Mouse (Mus musculus) thymus, adult 18-20 months (tissue): ENCODE data around the gene Acin1.

Experiments used
- DNase-seq, 2 experiments: peaks; one replicate each; pipeline ENCODE4 v3.0.0; 2022; ENCODE audit warnings: mixed read lengths in 2 of 2

Acin1 gene

DNA sequence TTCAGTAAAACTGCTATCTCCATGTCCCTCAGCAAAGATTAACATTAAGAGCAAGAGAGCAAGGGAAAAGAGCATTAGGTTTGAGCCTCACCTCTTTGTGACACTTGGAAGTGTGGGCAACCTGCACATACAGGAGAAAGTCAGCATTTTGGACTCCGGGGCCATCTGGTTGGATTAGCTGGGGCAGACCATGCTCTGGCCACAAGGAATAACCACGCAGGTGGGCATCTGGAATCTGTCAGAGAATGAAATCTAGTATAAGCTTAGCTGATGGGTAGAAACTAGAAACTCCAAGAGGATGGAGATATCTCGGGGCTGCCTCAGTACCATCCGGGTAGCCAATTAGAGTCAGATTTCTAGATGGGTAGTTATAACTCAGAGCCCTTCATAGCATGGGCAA lies 10.0 kb upstream of the Acin1 start:
- DNase-seq = no peak

DNA sequence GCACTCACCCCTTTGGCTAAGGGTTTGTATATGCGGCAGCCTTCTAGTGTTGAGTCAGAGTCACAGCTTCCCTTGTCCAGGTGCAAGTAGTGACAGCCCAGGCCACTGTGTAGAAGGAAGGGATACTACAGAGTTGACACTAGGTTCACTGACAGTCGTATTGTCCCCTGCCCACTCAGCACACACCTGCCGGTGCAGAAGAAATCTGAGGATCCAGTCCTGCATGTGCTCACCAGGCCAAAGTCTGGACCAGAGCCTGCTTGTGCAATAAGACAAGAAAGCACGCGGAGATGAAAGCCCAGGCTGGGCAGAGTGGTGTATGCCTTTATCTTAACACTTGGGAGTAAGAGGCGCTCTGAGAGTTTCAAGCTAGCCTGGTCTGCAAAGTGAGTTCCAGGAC lies 8.3 kb upstream of the Acin1 start:
- DNase-seq = no peak

DNA sequence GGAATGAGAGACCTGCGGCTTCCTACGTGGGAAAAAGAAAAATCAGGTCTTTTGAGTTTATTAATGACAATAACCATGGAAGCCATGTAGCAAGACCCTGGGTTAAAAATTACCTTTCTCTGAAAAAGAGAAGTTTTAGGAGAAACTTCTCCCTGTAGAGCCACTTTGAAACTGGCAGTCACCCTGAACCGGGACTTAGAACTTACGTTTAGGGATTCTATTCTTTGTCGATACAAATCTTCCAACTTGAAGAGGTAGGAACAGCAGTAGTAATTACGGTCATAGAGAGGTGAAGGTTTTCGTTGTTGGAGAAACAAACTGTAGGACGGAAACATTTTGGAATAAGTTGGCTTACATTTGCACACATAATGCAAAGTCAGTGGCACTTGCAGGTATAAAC lies 520 bp upstream of the Acin1 start:
- no peak for DNase-seq

DNA sequence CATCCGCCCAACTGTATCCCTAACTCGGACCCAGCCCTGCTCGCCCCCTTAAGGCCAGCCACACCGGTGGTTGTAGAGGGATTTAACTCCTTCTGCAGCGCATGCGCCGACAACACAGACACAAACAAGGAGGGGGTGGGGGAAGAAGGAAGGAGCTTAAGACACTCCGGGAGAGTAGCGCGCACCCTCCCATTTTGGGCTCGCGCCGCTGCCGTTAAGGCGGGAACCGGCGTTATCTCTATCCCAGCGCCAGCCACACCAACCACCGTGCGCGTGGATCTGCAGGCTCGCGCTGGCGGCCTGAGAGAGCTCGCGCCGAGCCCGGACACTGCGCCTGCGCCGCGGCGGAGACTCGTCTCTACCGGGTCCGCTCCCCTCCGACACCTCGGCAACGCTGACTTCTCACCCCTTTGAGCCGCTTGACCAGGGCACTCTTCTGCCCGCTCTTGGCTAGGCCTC lies 639 bp downstream of the Acin1 start, which contains the start of gene 1700123O20Rik:
Gene 1700123O20Rik (plus strand): TSS at position 154 of the 459 bp plus-strand sequence.
- peak; percentile 70 to 83 for DNase-seq

DNA sequence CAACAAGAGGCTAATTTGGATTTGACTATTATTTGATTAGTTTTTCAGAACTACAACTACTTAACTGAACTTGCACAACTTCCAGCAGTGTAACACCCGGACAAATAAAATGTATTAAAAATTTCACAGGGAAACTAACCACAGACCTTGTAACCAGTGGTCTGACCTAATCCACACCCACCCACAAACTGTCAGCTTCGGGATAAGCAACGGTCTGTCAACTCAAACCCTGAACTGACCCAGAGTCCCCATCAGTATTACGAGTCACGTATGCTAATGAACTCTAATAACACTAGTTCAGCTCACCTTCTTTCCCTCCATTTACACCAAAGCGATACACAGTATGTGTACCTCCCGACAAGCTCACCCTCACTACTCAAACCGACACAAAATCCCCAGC lies 1.3 kb downstream of the Acin1 start:
- no peak for DNase-seq

DNA sequence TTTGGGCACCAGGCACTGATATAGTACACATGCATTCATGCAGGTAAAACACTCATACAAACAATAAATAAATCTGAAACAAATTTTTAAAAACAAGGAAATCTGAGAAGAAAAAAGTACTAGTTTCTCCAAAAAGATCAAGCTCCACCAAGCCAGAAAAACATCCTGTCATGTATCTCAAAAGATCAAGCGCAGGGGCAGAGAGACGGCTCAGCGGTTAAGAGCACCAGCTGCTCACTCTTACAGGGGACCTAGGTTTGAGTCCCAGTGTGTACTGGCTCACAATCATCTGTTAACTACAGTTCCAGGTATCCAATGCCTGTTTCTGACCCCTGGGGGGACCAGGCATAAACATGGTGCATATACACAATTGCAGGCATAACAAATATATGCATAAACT lies 4.3 kb downstream of the Acin1 start:
- DNase-seq = no peak

DNA sequence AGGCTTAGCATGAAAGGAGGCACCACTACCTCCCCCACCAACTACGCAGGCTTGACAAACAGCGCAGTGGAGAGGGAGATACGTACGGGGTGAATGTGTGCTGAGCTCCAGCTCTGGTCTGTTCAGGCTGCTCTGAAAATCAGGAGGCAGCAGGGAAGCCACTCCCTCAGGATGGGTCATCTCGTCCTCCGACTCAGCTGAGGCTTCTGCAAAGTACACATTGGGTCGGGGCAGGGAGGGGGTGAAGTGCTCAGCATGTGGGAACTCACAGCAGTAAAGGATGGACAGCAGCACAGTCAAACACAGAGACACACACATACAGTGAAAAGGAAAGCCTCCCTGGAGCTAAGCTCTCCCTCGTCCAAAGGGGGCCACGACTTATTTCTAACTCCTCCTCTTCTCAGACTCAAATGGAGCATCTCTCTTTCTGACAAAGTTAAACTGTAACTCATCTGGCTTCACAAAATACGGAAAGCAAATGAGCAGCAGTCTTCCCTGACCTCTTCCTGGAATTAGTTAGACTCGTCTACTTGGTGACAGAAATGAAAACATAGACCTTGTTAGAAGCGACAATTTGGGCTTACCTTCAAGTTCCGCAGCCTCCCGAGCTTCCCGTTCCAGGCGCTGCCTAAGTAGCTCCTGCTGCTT lies 8.0 kb downstream of the Acin1 start:
- DNase-seq = no peak

DNA sequence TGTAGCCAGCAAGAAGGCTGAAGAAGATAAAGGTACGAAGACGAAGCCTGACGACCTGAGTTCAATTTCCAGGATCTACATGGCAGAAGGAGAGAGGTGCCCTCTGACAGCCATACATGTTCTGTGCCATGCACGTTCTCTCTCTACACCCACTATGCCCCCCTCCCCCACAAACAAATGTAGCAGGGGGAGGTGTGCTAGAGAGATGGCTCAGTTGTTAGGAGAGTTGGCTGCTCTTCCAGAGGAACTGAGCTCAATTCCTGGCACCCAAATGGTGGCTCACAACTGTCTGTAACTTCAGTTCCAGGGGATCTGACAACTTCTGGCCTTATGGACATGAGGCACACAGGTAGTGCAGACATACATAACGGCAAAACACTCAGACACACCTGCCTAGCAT lies 10.4 kb downstream of the Acin1 start:
- no peak for DNase-seq

DNA sequence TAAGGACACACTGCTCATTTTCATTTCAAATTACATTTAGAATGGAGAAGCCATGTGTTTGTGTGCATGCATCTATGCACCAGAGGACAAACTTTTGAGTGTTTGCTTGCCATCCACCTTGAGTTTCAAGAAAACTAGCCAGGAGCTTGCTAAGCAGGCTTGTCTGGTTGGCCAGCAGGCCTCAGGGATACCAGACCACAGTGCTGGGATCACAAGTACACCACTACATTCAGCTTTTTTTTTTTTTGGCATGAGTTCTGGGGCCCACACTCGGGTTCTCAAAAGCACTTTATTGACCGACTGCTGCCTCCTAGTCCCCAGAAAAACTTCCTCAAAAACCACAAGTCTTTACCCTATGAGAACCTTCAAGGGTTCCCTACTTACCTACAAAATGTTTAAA lies 12.4 kb downstream of the Acin1 start:
- no peak for DNase-seq

DNA sequence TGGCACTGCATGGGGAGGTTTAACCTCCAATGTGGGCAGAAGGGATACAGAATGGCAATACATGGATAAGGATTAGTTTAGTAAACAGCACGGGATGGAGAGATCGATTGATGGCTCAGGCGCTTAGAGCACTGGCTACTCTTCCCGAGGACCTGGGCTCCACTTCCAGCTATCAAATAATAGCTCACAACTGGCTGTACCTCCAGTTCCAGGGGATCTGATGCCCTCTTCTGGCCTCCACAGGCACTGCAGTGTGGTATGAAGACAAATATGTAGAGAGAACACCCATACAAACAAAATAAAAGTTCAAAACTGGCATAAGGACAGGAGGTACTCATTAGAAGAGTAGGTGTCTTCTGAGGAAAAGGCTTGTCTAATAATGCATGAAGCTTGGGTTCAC lies 17.4 kb downstream of the Acin1 start:
- no peak for DNase-seq

DNA sequence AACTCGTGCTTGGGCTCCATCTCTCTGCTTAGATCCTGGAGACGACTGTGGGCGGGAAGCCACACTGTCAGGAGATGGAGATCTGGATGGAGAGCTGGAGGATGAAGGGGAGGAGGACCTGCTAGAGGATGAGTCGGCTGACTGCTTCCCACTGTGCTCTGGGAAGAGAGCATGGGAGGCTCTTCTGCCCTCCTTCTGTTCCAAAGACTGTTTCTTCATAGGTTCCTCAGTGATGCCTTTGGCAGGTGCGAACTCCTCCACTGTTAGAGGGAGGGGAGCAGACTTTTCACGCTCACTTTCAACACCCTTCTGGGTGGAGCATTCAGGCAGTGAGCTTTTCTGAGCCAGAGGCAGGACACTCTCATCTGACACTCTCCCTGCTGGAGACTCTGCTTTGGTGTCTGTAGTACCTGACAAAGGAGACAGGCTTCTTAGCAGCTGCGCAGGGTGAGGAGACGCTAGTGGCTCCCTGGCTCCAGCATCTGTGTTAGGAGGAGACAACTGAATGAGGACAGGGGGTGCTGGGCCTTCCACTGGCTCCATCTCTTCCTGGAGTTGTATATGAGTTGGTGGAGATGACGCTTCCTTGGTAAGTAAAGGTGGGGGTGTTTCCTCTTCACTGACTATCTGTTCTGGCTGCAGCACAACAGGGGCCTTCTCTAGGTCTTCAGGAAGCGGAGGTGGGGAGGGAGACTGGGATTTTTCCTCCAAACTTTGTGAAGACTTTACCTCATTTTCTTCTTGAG lies 22.1 kb downstream of the Acin1 start:
- DNase-seq = no peak

DNA sequence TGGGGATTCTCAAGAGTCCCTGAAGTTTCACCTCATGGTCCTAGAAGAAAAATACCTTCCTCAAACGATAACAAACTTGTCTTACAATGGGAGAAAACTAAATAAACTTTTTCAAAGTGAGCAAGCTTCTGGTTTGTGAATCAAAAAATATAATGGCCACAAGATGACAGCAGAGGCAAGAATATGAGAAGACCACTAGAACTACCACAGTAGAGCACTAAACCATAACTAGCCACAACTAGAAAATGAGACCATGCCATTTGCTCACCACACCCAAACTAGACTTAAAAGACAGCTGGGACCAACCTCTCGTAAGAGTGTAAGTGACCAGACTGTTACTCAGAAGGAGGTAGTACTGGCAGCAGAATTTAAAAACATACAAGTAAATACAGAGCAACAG lies 26.7 kb downstream of the Acin1 start:
- no peak for DNase-seq

DNA sequence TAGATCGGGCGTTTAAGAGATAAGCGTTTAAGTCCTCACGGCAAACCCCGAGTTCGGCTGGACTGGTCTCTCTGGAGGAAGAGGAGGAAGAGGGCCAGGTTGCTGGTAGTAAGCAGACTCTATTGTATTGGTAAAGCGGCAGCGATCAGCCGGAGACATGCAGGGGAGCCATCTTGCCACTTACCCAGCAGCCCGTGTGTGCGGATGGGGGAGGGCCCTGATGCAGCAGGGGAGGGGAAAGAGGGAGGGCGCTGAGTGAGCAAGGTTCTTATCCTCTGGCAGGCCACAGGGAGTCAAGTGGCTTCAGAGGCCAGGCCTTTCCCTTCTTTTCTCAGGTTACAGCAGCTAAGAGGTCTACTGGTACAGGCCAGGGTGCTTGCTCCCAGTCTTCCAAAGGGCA lies 33.2 kb downstream of the Acin1 start:
- DNase-seq = peak; percentile 79

DNA sequence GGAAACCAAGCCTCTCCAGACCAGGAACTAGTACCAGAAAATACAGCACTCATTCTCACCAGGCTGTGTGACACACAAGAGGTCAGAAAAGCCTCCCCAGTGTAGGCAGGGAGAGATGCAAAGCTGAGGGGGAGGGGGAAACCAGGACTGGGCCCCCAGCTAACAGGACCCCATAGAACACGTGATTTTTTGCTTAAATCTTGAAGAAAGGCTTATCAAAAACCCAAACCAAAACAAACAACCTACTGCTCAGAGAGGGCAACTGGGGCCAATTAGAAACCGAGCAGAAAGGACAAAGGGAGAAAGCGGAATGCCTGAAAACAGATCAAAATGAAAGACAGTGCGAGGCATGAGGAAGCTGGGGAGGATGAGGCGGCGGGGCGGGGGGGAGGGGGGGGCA lies 33.9 kb downstream of the Acin1 start:
- no peak for DNase-seq

DNA sequence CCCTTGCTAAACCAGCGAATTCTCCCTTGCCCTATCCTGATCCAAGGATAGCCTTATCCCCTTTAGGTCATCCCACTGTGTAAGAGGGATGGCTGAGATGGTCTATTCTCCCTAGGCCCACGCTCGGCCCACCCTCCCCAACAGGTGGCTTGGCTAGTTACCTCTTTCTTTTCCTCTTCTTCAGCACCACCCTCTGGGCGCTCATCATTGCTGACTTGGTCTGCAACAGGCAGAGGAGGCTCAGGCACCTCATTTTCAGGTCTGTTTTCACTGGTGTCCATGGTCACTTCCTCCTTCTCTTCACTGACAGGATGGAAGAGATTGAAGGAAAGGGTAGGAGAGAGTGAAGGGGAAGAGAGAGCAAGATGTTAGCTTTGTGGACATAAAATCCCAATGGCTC lies 35.2 kb downstream of the Acin1 start:
- no peak for DNase-seq

DNA sequence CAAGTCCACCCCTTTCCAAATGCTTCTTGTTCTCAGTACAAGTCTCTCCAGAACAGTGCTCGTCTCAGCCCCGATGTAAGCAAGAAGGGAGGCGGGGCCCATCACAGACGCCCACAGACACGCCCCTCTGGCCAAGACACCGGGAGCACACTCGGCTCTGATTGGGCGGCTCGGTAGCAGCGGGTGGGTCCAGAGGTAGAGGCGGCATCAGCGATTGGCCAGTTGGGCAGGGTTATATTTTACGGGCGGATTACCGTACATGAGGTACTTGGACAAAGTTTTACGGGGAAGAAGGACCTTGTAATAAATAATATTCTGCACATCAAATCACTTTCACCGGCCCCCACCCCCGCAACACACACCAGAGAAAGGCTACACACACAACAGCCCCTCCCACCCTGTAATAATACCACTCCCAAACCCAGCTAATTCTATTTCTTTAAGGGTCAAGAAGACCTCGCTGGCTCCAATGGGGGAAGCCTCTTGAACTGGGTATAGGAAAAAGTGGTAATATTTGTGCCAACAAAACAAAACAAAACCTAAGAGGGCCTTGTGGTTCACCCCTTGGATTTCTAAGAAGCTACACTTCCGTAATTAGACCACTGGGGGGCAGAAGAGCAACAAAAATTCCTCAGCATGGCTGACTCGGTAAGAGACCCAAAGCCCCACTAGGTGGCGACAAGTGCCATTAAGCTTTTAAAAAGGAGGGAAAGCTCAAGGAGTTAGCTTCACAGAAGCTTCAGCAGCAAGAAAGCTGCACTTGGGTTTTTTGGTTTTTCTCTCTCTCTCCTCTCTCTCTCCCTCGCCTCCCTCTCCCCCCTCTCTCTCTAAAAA lies 35.9 kb downstream of the Acin1 start:
- DNase-seq = peak; percentile 52 to 70

DNA sequence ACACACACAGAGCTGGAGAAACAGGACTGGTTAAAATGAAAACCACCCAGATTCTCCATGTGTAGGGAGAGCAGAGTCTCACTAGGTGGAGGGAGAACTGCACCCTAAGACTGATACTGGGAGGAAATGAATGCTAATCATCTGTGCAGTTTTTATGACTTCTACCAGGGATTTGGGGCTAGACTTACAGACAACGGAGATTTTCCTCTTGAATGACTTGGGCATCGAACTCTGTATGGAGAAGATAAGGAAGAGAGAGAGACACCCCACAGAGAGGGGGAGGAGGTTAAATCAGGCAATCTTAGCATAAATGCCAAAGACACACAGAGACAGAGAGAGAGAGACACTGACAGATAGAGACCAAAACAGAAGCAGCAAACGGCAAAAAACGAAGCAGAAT lies 38.8 kb downstream of the Acin1 start:
- no peak for DNase-seq

DNA sequence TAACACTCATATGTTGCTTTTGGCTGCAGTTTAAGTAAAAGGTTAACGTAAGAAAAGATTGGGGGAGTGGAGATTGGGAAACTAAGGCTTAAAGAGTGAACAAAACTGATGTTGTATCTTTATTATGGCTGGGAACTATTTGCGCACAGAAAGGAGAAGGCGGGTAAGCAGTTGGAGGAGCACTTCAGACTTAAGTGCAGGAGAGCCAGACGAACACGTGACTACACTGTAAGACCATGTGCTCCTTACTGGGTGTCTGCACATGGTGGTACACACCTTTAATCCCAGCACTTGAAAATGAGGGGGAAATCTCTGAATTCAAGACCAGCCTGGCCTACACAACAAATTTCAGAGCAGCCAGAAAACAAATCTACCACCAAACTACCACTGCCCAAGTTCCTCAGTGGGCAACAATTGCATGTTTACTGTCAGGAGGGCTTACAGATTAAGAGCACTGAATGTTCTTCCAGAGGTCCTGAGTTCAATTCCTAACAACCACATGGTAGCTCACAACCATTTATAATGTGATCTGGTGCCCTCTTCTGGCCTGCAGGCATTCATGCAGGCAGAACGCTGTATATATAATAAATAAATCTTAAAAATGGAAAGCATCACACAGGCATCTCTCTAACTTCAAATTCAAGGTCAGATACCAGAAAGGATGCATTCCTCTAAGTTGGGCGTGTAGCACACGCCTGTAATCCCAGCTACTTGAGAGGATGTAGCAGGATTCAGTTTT lies 39.7 kb downstream of the Acin1 start:
- no peak for DNase-seq

DNA sequence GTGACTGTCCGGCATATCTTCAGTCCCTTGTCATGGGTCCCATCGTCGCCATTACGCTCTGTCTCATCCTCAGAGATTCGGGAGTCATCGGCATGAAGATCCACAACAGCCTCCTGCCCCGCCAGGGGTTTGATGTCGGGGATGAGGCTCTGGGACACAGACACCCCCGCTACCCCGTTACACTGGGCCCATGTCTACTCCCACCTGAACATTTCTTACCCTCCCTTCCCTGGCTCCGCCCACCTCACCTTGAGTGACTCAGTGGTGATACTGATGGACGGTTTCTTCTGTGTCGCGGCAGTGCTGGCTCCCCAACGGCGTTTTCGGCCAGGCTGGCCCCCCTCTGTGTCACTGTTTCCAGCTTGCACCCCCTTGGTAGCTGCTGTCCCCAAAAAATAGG lies 40.3 kb downstream of the Acin1 start:
- DNase-seq = no peak

DNA sequence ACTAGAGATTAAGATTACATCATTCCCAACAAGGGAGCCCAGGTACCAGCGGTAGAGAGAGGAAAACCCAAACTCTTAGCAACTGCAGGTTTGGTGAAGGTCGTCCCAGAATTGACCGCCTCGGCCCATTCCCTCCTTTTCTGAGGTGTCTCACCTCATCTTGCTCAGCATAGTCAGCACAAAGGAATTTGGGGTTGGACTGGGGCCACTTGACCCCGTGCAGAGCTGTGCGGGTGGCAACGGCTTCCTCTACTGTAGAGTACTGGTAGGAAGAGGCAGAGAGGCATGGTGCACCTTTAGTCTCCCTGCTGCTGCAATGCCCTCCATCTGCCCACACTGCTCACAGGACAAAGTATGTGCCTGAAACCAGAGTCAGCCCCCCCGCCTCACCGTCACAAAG lies 42.4 kb downstream of the Acin1 start:
- no peak for DNase-seq

DNA sequence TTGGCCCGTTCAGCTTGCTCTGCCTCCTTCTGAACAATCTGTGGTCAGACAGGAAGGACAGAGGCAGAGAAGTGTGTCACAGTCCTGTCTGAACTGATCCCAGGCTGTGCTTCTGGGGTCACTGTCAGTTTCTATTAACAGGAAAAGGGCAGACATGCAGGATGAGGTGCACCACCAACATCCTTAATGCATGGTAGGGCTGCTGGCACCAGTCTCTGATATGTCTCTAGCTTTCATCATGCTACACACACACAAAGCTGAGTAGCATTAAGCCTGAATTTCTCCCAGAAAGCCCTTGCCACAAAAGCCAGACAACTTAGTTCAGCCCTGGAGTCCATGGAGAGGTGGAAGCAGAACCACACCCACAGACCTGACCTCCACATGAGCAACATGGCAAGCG lies 43.7 kb downstream of the Acin1 start:
- DNase-seq = no peak

DNA sequence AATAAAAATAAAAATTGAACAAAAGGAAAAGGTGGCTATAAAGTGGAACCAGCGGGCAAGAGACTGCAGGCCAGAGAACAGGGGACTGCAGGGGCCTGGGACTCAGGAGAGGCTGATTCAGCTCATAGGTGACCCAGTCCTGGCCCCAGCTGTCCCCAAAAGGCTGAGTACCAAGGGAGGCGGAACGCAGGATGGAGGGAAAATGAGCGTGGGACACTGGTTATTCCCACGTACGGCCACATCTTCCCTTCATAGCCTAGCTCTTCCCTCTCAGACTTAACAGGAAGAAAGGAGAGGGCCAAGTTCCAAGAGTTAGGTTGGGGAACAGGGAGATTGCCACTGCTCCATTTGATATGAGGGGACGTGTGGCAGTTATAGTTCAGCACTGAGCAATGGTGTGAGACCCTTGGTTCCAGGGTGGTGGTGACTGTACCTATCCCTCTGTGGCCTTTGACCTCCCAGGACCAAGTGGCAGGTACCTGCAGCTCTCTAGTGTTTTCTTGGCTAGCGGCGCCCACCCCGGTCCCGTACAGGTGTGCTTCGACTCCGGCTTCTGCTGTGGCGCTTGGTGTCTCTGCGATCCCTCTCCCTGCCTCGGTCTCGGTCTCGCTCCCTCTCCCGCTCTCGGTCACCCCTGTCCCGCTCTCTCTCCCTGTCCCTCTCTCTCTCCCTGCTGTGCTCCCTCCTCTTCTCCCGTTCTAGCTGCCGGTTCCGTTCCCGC lies 44.3 kb downstream of the Acin1 start:
- DNase-seq = no peak
